Comparison of ENCODE assay signal across 13 mouse cellular contexts in genomic region chr1:7313468-7313867, GRCm38 (mm10).
DNase-seq lines count a peak whose midpoint lies in the region; ATAC-seq and TF ChIP-seq lines count a peak whose summit lies in the region.
"Had no signal": no experiment of that assay in that cellular context is flagged by ENCODE, and none has a peak within 500 bp of the region (broad histone marks: within the 10 kb centered on the region; RNA-seq: fewer than 3 reads in every experiment).

No protein-coding gene starts in this region.

- no peak for DNase-seq in forebrain, embryonic 11.5 days (ENCODE audit: low spot score)
- DNase-seq in forebrain, postnatal 0 days, result no peak
- peak; percentile 86 for DNase-seq in ZHBTc4 (ENCODE audit: low read depth, low spot score)
- DNase-seq in midbrain, embryonic 14.5 days, result peak; percentile 4
- DNase-seq in spleen, postnatal 4 days (ENCODE audit: low spot score in 2 of 2), result no peak
- no peak for DNase-seq in lung, adult 2 months
- DNase-seq: cerebellum, postnatal 36 days; right cerebral cortex, postnatal 25 days had no signal

- ATAC-seq in forebrain, embryonic 11.5 days (replicated peaks; ENCODE audit: low FRiP score), result peak; percentile 71; the same call in 1 of the 2 replicates
- no peak for ATAC-seq in forebrain, postnatal 0 days
- ATAC-seq in forebrain, embryonic 13.5 days, result peak; percentile 59
- no peak for ATAC-seq in midbrain, embryonic 14.5 days (ENCODE audit: low FRiP score, low TSS enrichment)
- no peak for ATAC-seq in kidney, embryonic 15.5 days (replicated peaks; ENCODE audit: low FRiP score)
- ATAC-seq: intestine, embryonic 15.5 days had no signal

- H3K9ac ChIP-seq in forebrain, embryonic 11.5 days (ENCODE audit: low read length), result no peak overlapping the region
- H3K9ac ChIP-seq in forebrain, postnatal 0 days, result no peak overlapping the region
- H3K9ac ChIP-seq in forebrain, embryonic 13.5 days, result no peak overlapping the region
- H3K9ac ChIP-seq in midbrain, embryonic 14.5 days (replicated peaks; ENCODE audit: low read length), result no peak overlapping the region
- no peak overlapping the region for H3K9ac ChIP-seq in kidney, embryonic 15.5 days
- H3K9ac ChIP-seq: heart, embryonic 15.5 days; intestine, embryonic 15.5 days had no signal

- H3K27me3 ChIP-seq in forebrain, embryonic 11.5 days (ENCODE audit: control insufficient read depth, insufficient read depth, low read length), result no peaks in the 10 kb centered on the region
- no peaks in the 10 kb centered on the region for H3K27me3 ChIP-seq in forebrain, postnatal 0 days (ENCODE audit: insufficient read depth, low read length)
- H3K27me3 ChIP-seq in forebrain, embryonic 13.5 days, result no peaks in the 10 kb centered on the region
- H3K27me3 ChIP-seq in midbrain, embryonic 14.5 days (ENCODE audit: control insufficient read depth, insufficient read depth, low read length), result no peaks in the 10 kb centered on the region
- H3K27me3 ChIP-seq in kidney, embryonic 15.5 days, result no peaks in the 10 kb centered on the region
- H3K27me3 ChIP-seq: heart, embryonic 15.5 days; intestine, embryonic 15.5 days had no signal

- no peak overlapping the region for H3K27ac ChIP-seq in forebrain, embryonic 11.5 days (ENCODE audit: low read depth, low read length)
- no peak overlapping the region for H3K27ac ChIP-seq in forebrain, postnatal 0 days (ENCODE audit: low read depth, low read length)
- no peak overlapping the region for H3K27ac ChIP-seq in forebrain, embryonic 13.5 days
- H3K27ac ChIP-seq in midbrain, embryonic 14.5 days (replicated peaks; ENCODE audit: low read depth, low read length), result no peak overlapping the region
- H3K27ac ChIP-seq in kidney, embryonic 15.5 days, result no peak overlapping the region
- H3K27ac ChIP-seq: heart, embryonic 15.5 days; intestine, embryonic 15.5 days had no signal

- no peak for TF ChIP-seq CTCF in forebrain, postnatal 0 days (IDR thresholded peaks at IDR 0.05; ENCODE audit: low read depth)
- no peak for TF ChIP-seq CTCF in lung, adult 2 months (IDR thresholded peaks at IDR 0.05; ENCODE audit: insufficient read depth, low read length)

- no peak overlapping the region for H3K4me2 ChIP-seq in forebrain, embryonic 11.5 days (ENCODE audit: low read depth, low read length, severe bottlenecking)
- H3K4me2 ChIP-seq in forebrain, postnatal 0 days (ENCODE audit: low read depth), result no peak overlapping the region
- H3K4me2 ChIP-seq in forebrain, embryonic 13.5 days, result no peak overlapping the region
- H3K4me2 ChIP-seq in midbrain, embryonic 14.5 days (ENCODE audit: low read length), result no peak overlapping the region
- no peak overlapping the region for H3K4me2 ChIP-seq in kidney, embryonic 15.5 days
- H3K4me2 ChIP-seq: heart, embryonic 15.5 days; intestine, embryonic 15.5 days had no signal

- H3K9me3 ChIP-seq in forebrain, embryonic 11.5 days (ENCODE audit: control insufficient read depth, low read length), result no peaks in the 10 kb centered on the region
- H3K9me3 ChIP-seq in forebrain, postnatal 0 days (ENCODE audit: low read length), result no peaks in the 10 kb centered on the region
- no peaks in the 10 kb centered on the region for H3K9me3 ChIP-seq in forebrain, embryonic 13.5 days (replicated peaks)
- no peaks in the 10 kb centered on the region for H3K9me3 ChIP-seq in midbrain, embryonic 14.5 days (ENCODE audit: control insufficient read depth, low read length)
- H3K9me3 ChIP-seq in kidney, embryonic 15.5 days (replicated peaks), result no peaks in the 10 kb centered on the region
- H3K9me3 ChIP-seq: heart, embryonic 15.5 days; intestine, embryonic 15.5 days had no signal

- no peak for TF ChIP-seq POLR2A in lung, adult 2 months (IDR thresholded peaks at IDR 0.05; ENCODE audit: borderline replicate concordance, extremely low read depth, low read depth, low read length)

- no peaks in the 10 kb centered on the region for H3K36me3 ChIP-seq in forebrain, embryonic 11.5 days (ENCODE audit: control insufficient read depth, insufficient read depth, low read length)
- H3K36me3 ChIP-seq in forebrain, postnatal 0 days (ENCODE audit: insufficient read depth), result no peaks in the 10 kb centered on the region
- H3K36me3 ChIP-seq in forebrain, embryonic 13.5 days (ENCODE audit: poor library complexity, severe bottlenecking), result no peaks in the 10 kb centered on the region
- no peaks in the 10 kb centered on the region for H3K36me3 ChIP-seq in midbrain, embryonic 14.5 days (ENCODE audit: control insufficient read depth, insufficient read depth, low read length)
- no peaks in the 10 kb centered on the region for H3K36me3 ChIP-seq in kidney, embryonic 15.5 days
- H3K36me3 ChIP-seq: heart, embryonic 15.5 days; intestine, embryonic 15.5 days had no signal

- H3K4me1 ChIP-seq in forebrain, embryonic 11.5 days (replicated peaks; ENCODE audit: control insufficient read depth, insufficient read depth, low read length), result no peaks in the 10 kb centered on the region; the same call in 1 of the 2 replicates
- H3K4me1 ChIP-seq in forebrain, postnatal 0 days (ENCODE audit: insufficient read depth), result no peaks in the 10 kb centered on the region
- 0 out of 2 replicates have a peak, but pooled peaks cover 3% of the 10 kb centered on the region for H3K4me1 ChIP-seq in forebrain, embryonic 13.5 days
- no peaks in the 10 kb centered on the region for H3K4me1 ChIP-seq in midbrain, embryonic 14.5 days (ENCODE audit: control insufficient read depth, insufficient read depth, low read length)
- no peaks in the 10 kb centered on the region for H3K4me1 ChIP-seq in lung, adult 2 months (ENCODE audit: control insufficient read depth, insufficient read depth, low read length)
- no peaks in the 10 kb centered on the region for H3K4me1 ChIP-seq in kidney, embryonic 15.5 days
- H3K4me1 ChIP-seq: heart, embryonic 15.5 days; intestine, embryonic 15.5 days had no signal

- 52% methylated on average over 3 of the region's 3 CpGs for WGBS in forebrain, embryonic 11.5 days
- 41% methylated on average over 3 of the region's 3 CpGs for WGBS in forebrain, postnatal 0 days
- WGBS in forebrain, embryonic 13.5 days, result 51% methylated on average over 3 of the region's 3 CpGs
- 39% methylated on average over 3 of the region's 3 CpGs for WGBS in midbrain, embryonic 14.5 days
- 58% methylated on average over 3 of the region's 3 CpGs for WGBS in lung, adult 2 months
- WGBS in kidney, embryonic 15.5 days, result 42% methylated on average over 3 of the region's 3 CpGs

- no peak overlapping the region for H3K4me3 ChIP-seq in forebrain, embryonic 11.5 days (ENCODE audit: low read depth, low read length)
- H3K4me3 ChIP-seq in forebrain, postnatal 0 days (ENCODE audit: low read depth, low read length), result no peak overlapping the region
- H3K4me3 ChIP-seq in forebrain, embryonic 13.5 days, result no peak overlapping the region
- no peak overlapping the region for H3K4me3 ChIP-seq in midbrain, embryonic 14.5 days (replicated peaks; ENCODE audit: low read depth, low read length)
- no peak overlapping the region for H3K4me3 ChIP-seq in lung, adult 2 months (replicated peaks; ENCODE audit: extremely low read depth, low read depth, low read length)
- H3K4me3 ChIP-seq in kidney, embryonic 15.5 days (replicated peaks), result no peak overlapping the region
- H3K4me3 ChIP-seq: heart, embryonic 15.5 days; intestine, embryonic 15.5 days; myocyte had no signal

Comparison
In these comparisons a context has a peak if more than half of its experiments do, and no peak if none do; other contexts are left out.
1. ATAC-seq: peak in forebrain, embryonic 11.5 days (single experiment) and forebrain, embryonic 13.5 days (single experiment); none in forebrain, postnatal 0 days (single experiment), midbrain, embryonic 14.5 days (single experiment) and kidney, embryonic 15.5 days (single experiment).
2. DNase-seq: peak in ZHBTc4 (single experiment) and midbrain, embryonic 14.5 days (single experiment); none in forebrain, embryonic 11.5 days (single experiment), forebrain, postnatal 0 days (single experiment), spleen, postnatal 4 days (0 of 2) and lung, adult 2 months (single experiment).